Mouse (Mus musculus) midbrain, embryonic 15.5 days (tissue): ENCODE measurements around the gene Tmc6. TPM values are rescaled to one million over a fixed set of nuclear protein-coding genes. Genes with fewer than 3 reads are reported as not detected.

Experiments
- ATAC-seq: fragments of 200-750 bp; cut with Nextera tagmentation; replicated peaks from 2 replicates; pipeline ENCODE4 v1.8.0; 2017; ENCODE audit warnings: moderate TSS enrichment
- H3K27ac ChIP-seq: fragments of 300-500 bp; sonication (generic); 2 replicates; pipeline ENCODE4 v1.5.1; 2015; ENCODE audit warnings: mild to moderate bottlenecking, inconsistent platforms
- H3K27me3 ChIP-seq: fragments of 300-500 bp; sonication (generic); replicated peaks from 2 replicates; pipeline ENCODE4 v1.6.1; 2015; ENCODE audit warnings: inconsistent platforms
- H3K36me3 ChIP-seq: fragments of 300-500 bp; sonication (generic); replicated peaks from 2 replicates; pipeline ENCODE4 v1.6.1; 2015; ENCODE audit warnings: inconsistent platforms
- H3K4me1 ChIP-seq: fragments of 300-500 bp; sonication (generic); 2 replicates; pipeline ENCODE4 v1.6.1; 2015; ENCODE audit warnings: inconsistent platforms
- H3K4me2 ChIP-seq: fragments of 300-500 bp; sonication (generic); 2 replicates; pipeline ENCODE4 v1.6.1; 2015; ENCODE audit warnings: inconsistent platforms, mild to moderate bottlenecking, moderate library complexity
- H3K4me3 ChIP-seq: fragments of 300-500 bp; sonication (generic); 2 replicates; pipeline ENCODE4 v1.5.1; 2015; ENCODE audit warnings: mild to moderate bottlenecking, inconsistent platforms
- H3K9ac ChIP-seq: fragments of 300-500 bp; sonication (generic); 2 replicates; pipeline ENCODE4 v1.6.1; 2015; ENCODE audit warnings: mild to moderate bottlenecking, inconsistent platforms
- H3K9me3 ChIP-seq: fragments of 300-500 bp; sonication (generic); 2 replicates; pipeline ENCODE4 v1.6.1; 2016; ENCODE audit warnings: inconsistent platforms
- WGBS: fragments of 180-500 bp; shearing (Covaris S2); methylation state at CpG from one replicate; pipeline ENCODE4 v1.1.7; 2015; ENCODE audit warnings: mixed read lengths; 5-methylcytosine and 5-hydroxymethylcytosine counted together
- polyA plus RNA-seq: library from polyadenylated mRNA; unstranded; fragments of >200 nt; fragmentation: Nextera tagmentation; extraction: Ambion mirVana; gene quantifications from 2 replicates; pipeline ENCODE4 v1.2.1, GENCODE M21; 2015

Tmc6 gene
- polyA plus RNA-seq, 1 experiment from 2014 or later = 5.7 TPM

DNA sequence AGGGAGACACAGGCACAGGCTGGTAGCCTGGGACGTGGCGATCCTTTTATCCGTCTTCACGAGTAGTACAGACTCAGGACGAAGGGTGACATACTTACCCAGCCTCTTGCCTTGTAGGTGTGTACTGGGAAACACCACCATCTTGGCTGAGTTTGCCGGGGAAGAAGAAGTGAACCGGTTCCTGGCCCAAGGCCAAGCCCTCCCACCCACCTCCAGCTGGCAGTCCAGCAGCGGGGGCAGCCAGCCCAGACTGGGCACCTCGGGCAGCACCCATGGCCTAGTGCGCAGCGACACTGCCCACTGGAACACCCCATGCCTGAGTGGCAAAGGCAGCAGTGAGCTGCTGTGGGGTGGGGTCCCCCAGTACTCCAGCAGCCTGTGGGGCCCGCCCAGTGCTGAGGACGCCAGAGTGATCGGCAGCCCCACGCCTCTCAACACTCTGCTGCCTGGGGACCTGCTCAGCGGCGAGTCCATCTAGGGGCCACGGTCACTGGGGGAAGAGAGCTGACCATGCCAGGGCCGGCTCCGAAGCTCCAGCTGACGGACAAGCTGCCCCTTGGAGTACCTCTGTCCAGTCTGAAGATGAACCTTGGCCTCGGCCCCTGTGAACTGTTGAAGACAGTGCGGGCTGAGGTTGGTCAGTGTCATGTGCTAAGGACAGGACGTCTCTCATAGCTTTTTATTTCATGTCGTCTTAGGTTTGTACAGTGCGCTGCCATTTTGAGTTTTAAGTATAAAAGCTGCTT lies 21.5 kb downstream of the Tmc6 start:
- no peak for ATAC-seq
- Histone ChIP-seq H3K36me3 (peaks cover 60% of the 10 kb centered on the region), H3K9ac (no peak overlapping the region), H3K27me3 (no peaks in the 10 kb centered on the region), H3K4me1 (no peaks in the 10 kb centered on the region), H3K9me3 (no peaks in the 10 kb centered on the region), H3K4me3 (no peak overlapping the region), H3K27ac (no peak overlapping the region), H3K4me2 (no peak overlapping the region)
- 88% methylated on average over 26 of the region's 26 CpGs for WGBS

GRCm38 (mm10) chr11:117759267-117759666 lies 22.7 kb downstream of the Tmc6 start:
- 96% methylated on average over 10 of the region's 10 CpGs for WGBS
- Histone ChIP-seq H3K4me2 (no peak overlapping the region), H3K27ac (no peak overlapping the region), H3K36me3 (peaks cover 68% of the 10 kb centered on the region), H3K4me1 (no peaks in the 10 kb centered on the region), H3K27me3 (no peaks in the 10 kb centered on the region), H3K9me3 (no peaks in the 10 kb centered on the region), H3K9ac (no peak overlapping the region), H3K4me3 (no peak overlapping the region)
- ATAC-seq = no peak

GRCm38 (mm10) chr11:117755891-117756290 lies 26.1 kb downstream of the Tmc6 start:
- peaks cover 88% of the 10 kb centered on the region for H3K36me3 ChIP-seq
- H3K9me3 ChIP-seq = no peaks in the 10 kb centered on the region
- H3K27ac ChIP-seq = no peak overlapping the region
- H3K9ac ChIP-seq = no peak overlapping the region
- 97% methylated on average over 7 of the region's 7 CpGs for WGBS
- H3K27me3 ChIP-seq = no peaks in the 10 kb centered on the region
- no peak overlapping the region for H3K4me3 ChIP-seq
- no peak for ATAC-seq
- no peak overlapping the region for H3K4me2 ChIP-seq
- no peaks in the 10 kb centered on the region for H3K4me1 ChIP-seq

DNA sequence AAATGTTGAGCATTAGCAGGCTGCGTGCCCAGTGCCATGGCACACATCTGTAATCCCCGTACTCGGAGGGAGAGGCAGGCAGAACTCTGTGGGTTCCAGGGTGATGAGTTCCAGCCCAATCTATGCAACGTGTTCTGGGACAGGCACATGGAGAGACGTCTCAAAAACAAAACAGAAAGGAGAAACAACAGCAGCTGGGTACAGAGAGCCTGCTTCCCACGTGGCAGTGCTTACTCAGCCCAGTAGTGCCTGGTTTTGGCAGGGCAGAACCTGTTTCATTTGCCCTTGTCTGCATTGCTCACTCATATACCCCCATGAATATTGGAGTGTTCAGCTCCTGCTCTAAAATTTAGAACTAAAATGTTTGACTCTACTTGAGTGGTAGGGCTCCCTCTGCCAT lies 30.5 kb downstream of the Tmc6 start:
- Histone ChIP-seq H3K36me3 (peaks cover 88% of the 10 kb centered on the region), H3K9me3 (no peaks in the 10 kb centered on the region), H3K4me1 (no peaks in the 10 kb centered on the region), H3K27me3 (no peaks in the 10 kb centered on the region), H3K4me2 (no peak overlapping the region), H3K27ac (no peak overlapping the region), H3K4me3 (no peak overlapping the region), H3K9ac (no peak overlapping the region)
- ATAC-seq = no peak
- WGBS = 85% methylated on average over 6 of the region's 6 CpGs

DNA sequence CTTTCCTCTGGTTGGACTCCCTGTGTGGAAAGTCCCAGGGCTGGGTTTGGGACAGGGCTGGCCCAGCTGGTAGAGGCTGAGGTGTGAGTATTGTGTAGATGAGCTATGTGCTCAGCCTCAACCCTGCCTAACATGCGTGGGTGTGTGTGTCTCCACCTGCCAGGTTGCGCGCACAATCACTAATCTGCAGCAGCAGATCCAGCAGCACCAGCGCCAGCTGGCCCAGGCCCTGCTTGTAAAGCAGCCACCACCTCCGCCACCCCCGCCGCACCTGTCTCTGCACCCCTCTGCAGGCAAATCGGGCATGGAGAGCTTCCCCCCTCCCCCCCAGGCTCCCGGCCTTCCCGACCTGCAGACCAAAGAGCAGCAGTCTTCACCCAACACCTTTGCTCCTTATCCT lies 32.6 kb downstream of the Tmc6 start:
- WGBS = 93% methylated on average over 10 of the region's 10 CpGs

GRCm38 (mm10) chr11:117748628-117749027 lies 33.4 kb downstream of the Tmc6 start:
- H3K9ac ChIP-seq = no peak overlapping the region
- H3K36me3 ChIP-seq = peaks cover 86% of the 10 kb centered on the region
- no peak for ATAC-seq
- 84% methylated on average over 4 of the region's 4 CpGs for WGBS
- H3K4me2 ChIP-seq = no peak overlapping the region
- H3K27ac ChIP-seq = no peak overlapping the region
- H3K4me1 ChIP-seq = no peaks in the 10 kb centered on the region
- H3K9me3 ChIP-seq = no peaks in the 10 kb centered on the region
- H3K27me3 ChIP-seq = no peaks in the 10 kb centered on the region
- no peak overlapping the region for H3K4me3 ChIP-seq

More for the DNA sequence above, 32.6 kb downstream of the Tmc6 start:
- Histone ChIP-seq H3K27ac (no peak overlapping the region), H3K27me3 (no peaks in the 10 kb centered on the region), H3K9me3 (no peaks in the 10 kb centered on the region), H3K4me1 (no peaks in the 10 kb centered on the region), H3K36me3 (peaks cover 88% of the 10 kb centered on the region), H3K9ac (no peak overlapping the region), H3K4me2 (no peak overlapping the region), H3K4me3 (no peak overlapping the region)
- ATAC-seq = no peak

DNA sequence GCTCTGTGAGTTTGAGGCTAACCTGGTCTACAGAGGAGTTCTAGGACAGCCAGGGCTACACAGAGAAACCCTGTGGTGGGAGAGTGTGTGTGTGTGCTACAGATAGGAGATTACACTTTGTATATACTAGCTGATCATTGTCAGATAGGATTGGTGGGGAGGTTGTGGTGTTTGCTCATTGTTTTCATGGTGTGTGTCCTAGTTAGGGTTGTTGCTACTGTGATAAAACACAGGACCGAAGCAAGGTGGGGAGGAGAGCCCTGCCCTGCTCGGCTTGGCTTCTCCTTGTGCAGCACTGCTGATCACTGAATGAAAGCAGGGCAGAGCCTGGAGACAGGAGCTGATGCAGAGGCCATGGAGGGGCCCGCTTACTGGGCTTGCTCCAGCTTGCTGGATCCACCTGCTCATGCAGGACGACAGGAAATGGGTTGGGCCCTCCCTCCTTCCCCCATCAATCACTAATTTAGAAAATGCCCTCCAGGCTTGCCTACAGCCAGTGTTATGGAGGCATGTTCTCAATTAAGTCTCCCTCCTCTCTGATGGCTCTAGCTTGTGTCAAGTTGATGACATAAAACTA lies 38.5 kb downstream of the Tmc6 start:
- H3K27ac ChIP-seq = no peak overlapping the region
- no peaks in the 10 kb centered on the region for H3K9me3 ChIP-seq
- WGBS = 81% methylated on average over 4 of the region's 4 CpGs
- no peak overlapping the region for H3K9ac ChIP-seq
- no peak overlapping the region for H3K4me3 ChIP-seq
- no peaks in the 10 kb centered on the region for H3K4me1 ChIP-seq
- no peaks in the 10 kb centered on the region for H3K27me3 ChIP-seq
- peaks cover 90% of the 10 kb centered on the region for H3K36me3 ChIP-seq
- H3K4me2 ChIP-seq = no peak overlapping the region
- no peak for ATAC-seq

GRCm38 (mm10) chr11:117742715-117743114 lies 39.3 kb downstream of the Tmc6 start:
- H3K4me1 ChIP-seq = no peaks in the 10 kb centered on the region
- no peaks in the 10 kb centered on the region for H3K27me3 ChIP-seq
- H3K4me3 ChIP-seq = no peak overlapping the region
- WGBS = 93% methylated on average over 8 of the region's 8 CpGs
- H3K9me3 ChIP-seq = no peaks in the 10 kb centered on the region
- ATAC-seq = no peak
- H3K36me3 ChIP-seq = peaks cover 92% of the 10 kb centered on the region
- no peak overlapping the region for H3K4me2 ChIP-seq
- H3K9ac ChIP-seq = no peak overlapping the region
- no peak overlapping the region for H3K27ac ChIP-seq

GRCm38 (mm10) chr11:117742243-117742642 lies 39.8 kb downstream of the Tmc6 start:
- no peaks in the 10 kb centered on the region for H3K9me3 ChIP-seq
- H3K4me2 ChIP-seq = no peak overlapping the region
- WGBS = 89% methylated on average over 8 of the region's 8 CpGs
- H3K36me3 ChIP-seq = peaks cover 87% of the 10 kb centered on the region
- no peak overlapping the region for H3K9ac ChIP-seq
- ATAC-seq = no peak
- no peak overlapping the region for H3K27ac ChIP-seq
- H3K4me3 ChIP-seq = no peak overlapping the region
- H3K27me3 ChIP-seq = no peaks in the 10 kb centered on the region
- H3K4me1 ChIP-seq = no peaks in the 10 kb centered on the region

DNA sequence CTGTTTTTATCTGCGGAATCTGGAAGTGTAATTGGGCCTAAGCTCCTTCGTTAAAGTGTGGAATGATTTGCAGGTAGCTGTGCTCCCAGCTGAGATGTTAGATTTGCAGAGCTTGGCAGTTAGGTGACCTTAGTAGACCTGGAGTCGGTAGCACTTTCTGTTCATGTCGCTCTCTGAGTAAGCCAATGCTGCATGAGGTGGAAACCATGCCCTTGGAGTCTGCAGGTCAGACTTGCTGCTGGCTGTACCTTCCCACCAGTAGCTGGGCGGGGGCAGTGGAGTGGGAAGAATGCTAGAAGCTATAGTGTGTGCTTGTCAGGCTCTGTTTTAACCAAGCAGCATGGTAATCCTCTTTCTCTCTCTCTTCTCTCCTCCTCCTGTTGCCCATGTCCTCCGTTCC lies 40.9 kb downstream of the Tmc6 start:
- Histone ChIP-seq H3K4me3 (no peak overlapping the region), H3K4me2 (no peak overlapping the region), H3K36me3 (peaks cover 84% of the 10 kb centered on the region), H3K9ac (no peak overlapping the region), H3K27me3 (no peaks in the 10 kb centered on the region), H3K27ac (no peak overlapping the region), H3K9me3 (no peaks in the 10 kb centered on the region), H3K4me1 (no peaks in the 10 kb centered on the region)
- WGBS = 96% methylated on average over 6 of the region's 6 CpGs
- no peak for ATAC-seq

GRCm38 (mm10) chr11:117738123-117738522 lies 43.9 kb downstream of the Tmc6 start:
- H3K27ac ChIP-seq = no peak overlapping the region
- no peaks in the 10 kb centered on the region for H3K27me3 ChIP-seq
- no peak overlapping the region for H3K9ac ChIP-seq
- H3K4me1 ChIP-seq = no peaks in the 10 kb centered on the region
- no peak overlapping the region for H3K4me3 ChIP-seq
- H3K36me3 ChIP-seq = peaks cover 60% of the 10 kb centered on the region
- H3K4me2 ChIP-seq = no peak overlapping the region
- H3K9me3 ChIP-seq = no peaks in the 10 kb centered on the region
- 93% methylated on average over 5 of the region's 5 CpGs for WGBS
- no peak for ATAC-seq

- H3K27me3 ChIP-seq = no peaks in the 10 kb centered on the region
- peaks cover 40% of the 10 kb centered on the region for H3K36me3 ChIP-seq
- ATAC-seq = no peak
- WGBS = 76% methylated on average over 5 of the region's 5 CpGs
- no peak overlapping the region for H3K9ac ChIP-seq
- H3K4me3 ChIP-seq = no peak overlapping the region
- no peaks in the 10 kb centered on the region for H3K4me1 ChIP-seq
- H3K9me3 ChIP-seq = no peaks in the 10 kb centered on the region
- H3K27ac ChIP-seq = no peak overlapping the region
- H3K4me2 ChIP-seq = no peak overlapping the region
Observed at GRCm38 (mm10) chr11:117736037-117736689, 45.8 kb downstream of the Tmc6 start.
